Comparison of ENCODE assay signal across 12 mouse cellular contexts in the genomic region with DNA sequence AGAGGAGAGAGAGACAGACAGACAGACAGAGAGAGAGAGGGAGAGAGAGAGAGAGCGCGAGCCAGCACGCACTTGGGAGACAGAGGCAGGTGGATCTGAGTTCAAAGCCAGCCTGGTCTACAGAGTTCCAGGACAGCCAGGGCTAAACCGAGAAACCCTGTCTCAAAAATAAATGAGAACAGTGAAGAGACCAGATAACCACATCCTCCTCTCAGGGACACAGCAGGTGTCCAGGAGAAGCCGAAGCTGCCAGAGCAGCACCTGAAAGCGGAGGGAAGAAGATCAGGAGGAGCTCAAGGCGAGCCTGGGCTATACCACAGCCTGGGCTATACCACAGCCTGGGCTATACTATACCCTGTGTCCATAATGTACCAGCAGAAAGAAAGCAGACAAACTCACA.
"Had no signal": no experiment of that assay in that cellular context is flagged by ENCODE, and none has a peak within 500 bp of the region (broad histone marks: within the 10 kb centered on the region; RNA-seq: fewer than 3 reads in every experiment).

No protein-coding gene starts in this region.

- H3K4me2 ChIP-seq: liver, embryonic 13.5 days; midbrain, embryonic 11.5 days had no signal

- H3K9me3 ChIP-seq: liver, embryonic 13.5 days had no signal

- H3K4me3 ChIP-seq: left cerebral cortex, adult 2 months; liver, embryonic 13.5 days had no signal

- H3K27me3 ChIP-seq: liver, embryonic 13.5 days had no signal

- DNase-seq: kidney, postnatal 14 days; kidney, postnatal 4 days; layer of hippocampus, postnatal 36 days; liver, embryonic 13.5 days; lung, adult 2 months; lung, postnatal 14 days; lung, postnatal 4 days; midbrain, embryonic 14.5 days; thymus, adult 18-20 months; thymus, postnatal 36 days had no signal

- H3K27ac ChIP-seq: liver, embryonic 13.5 days had no signal

- H3K9ac ChIP-seq: liver, embryonic 13.5 days had no signal
